Mouse (Mus musculus) embryonic facial prominence, embryonic 10.5 days (tissue): ENCODE measurements around the gene Colec11. TPM values are rescaled to one million over a fixed set of nuclear protein-coding genes. Genes with fewer than 3 reads are reported as not detected.

ENCODE experiments used
- DNase-seq: peaks from one replicate; pipeline ENCODE4 v3.0.0-alpha.2; 2017; ENCODE audit warnings: low spot score
- H3K27ac ChIP-seq: fragments of 300-500 bp; sonication (generic); replicated peaks from 2 replicates; pipeline ENCODE4 v1.5.1; 2016; ENCODE audit warnings: mild to moderate bottlenecking
- H3K27me3 ChIP-seq: fragments of 300-500 bp; sonication (generic); replicated peaks from 2 replicates; pipeline ENCODE4 v1.6.1; 2016; ENCODE audit warnings: low read depth, mild to moderate bottlenecking; ENCODE audit not compliant: poor library complexity, severe bottlenecking
- H3K36me3 ChIP-seq: fragments of 300-500 bp; sonication (generic); replicated peaks from 2 replicates; pipeline ENCODE4 v1.6.1; 2016; ENCODE audit warnings: mild to moderate bottlenecking, moderate library complexity
- H3K4me1 ChIP-seq: fragments of 300-500 bp; sonication (generic); 2 replicates; pipeline ENCODE4 v1.6.1; 2016
- H3K4me3 ChIP-seq: fragments of 300-500 bp; sonication (generic); 2 replicates; pipeline ENCODE4 v1.5.1; 2016; ENCODE audit warnings: mild to moderate bottlenecking, moderate library complexity
- H3K9me3 ChIP-seq: fragments of 300-500 bp; sonication (generic); 2 replicates; pipeline ENCODE4 v1.6.1; 2016; ENCODE audit warnings: mild to moderate bottlenecking
- WGBS: fragments of 180-500 bp; shearing (Covaris S2); methylation state at CpG from one replicate; pipeline ENCODE4 v1.1.7; 2016; 5-methylcytosine and 5-hydroxymethylcytosine counted together
- polyA plus RNA-seq: library from polyadenylated mRNA; unstranded; fragments of >200 nt; fragmentation: Nextera tagmentation; extraction: Ambion mirVana; gene quantifications from 2 replicates; pipeline ENCODE4 v1.2.1, GENCODE M21; 2016

Colec11 gene
- polyA plus RNA-seq, 1 experiment from 2014 or later: 0.10 TPM

DNA sequence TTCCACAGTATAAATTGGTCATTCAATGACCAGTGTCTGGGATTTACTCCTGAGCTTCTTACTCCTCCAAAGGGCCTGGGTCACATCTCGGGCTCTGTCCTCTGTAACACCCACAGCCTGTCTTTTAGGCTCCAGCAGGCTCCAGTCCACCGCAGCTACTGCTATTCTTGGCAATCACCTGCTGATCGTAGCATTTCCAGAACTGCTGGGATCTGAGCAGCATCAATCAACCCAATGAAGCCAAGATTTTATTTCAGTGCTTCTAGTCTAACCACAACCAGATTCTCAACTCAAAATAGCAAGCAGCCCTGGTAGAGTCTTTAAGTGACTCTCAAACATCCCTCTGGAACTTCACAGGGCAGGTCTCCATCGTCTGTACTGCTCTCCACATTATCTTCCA is 74.3 kb downstream of the Colec11 start:
- no peak overlapping the region for H3K27ac ChIP-seq
- no peaks in the 10 kb centered on the region for H3K4me1 ChIP-seq
- peaks cover 19% of the 10 kb centered on the region for H3K27me3 ChIP-seq
- H3K4me3 ChIP-seq: no peak overlapping the region
- whole genome bisulfite sequencing: 72% methylated on average over 4 of the region's 4 CpGs
- no peaks in the 10 kb centered on the region for H3K36me3 ChIP-seq
- DNase-seq: no peak
- H3K9me3 ChIP-seq: no peaks in the 10 kb centered on the region

Other genes with a start within 250 kb of the Colec11 start
- gene Dcdc2c, start 71.0 kb downstream of the Colec11 start, polyA plus RNA-seq: 0.14 and 0.24 TPM in 2 replicates
- not detected in 2 replicates for gene Allc, start 40.9 kb downstream of the Colec11 start, polyA plus RNA-seq
- 685 and 712 TPM in 2 replicates for gene Rps7, start 12.6 kb upstream of the Colec11 start, polyA plus RNA-seq
- gene Rnaseh1, start 26.2 kb upstream of the Colec11 start, polyA plus RNA-seq: 34.3 and 35.1 TPM in 2 replicates
- gene Adi1, start 51.9 kb upstream of the Colec11 start, polyA plus RNA-seq: 56.9 and 62.2 TPM in 2 replicates
- 35.6 and 35.7 TPM in 2 replicates for gene Trappc12, start 127.1 kb upstream of the Colec11 start, polyA plus RNA-seq
- 43.4 and 44.5 TPM in 2 replicates for gene Eipr1, start 128.4 kb upstream of the Colec11 start, polyA plus RNA-seq